Mouse (Mus musculus): ENCODE measurements around the gene Ranbp6. TPM values are rescaled to one million over a fixed set of nuclear protein-coding genes. Genes with fewer than 3 reads are reported as not detected.

Gene Ranbp6
- total and polyA plus RNA-seq, 3 experiments, result 22.6 to 23.7 TPM; not detected in 1

Other genes starting within 250 kb of the Ranbp6 start
- gene Ermp1, start 164.6 kb downstream of the Ranbp6 start, total RNA-seq (2012; rRNA removed), result 62.3 and 68.4 TPM in 2 replicates
- 100 to 1,000 TPM in 1 of 2 experiments, 10 to 100 TPM in 1; 82.0 to 167 TPM for gene Ermp1, start 164.6 kb downstream of the Ranbp6 start, polyA plus RNA-seq (2012; ENCODE audit: insufficient read depth in 1 of 2, insufficient read length in 2 of 2, low read depth in 1 of 2, low replicate concordance in 2 of 2, missing spikeins in 1 of 2)
- gene Mlana, start 115.2 kb downstream of the Ranbp6 start, total RNA-seq (2012; rRNA removed), result 0.27 and 0.69 TPM in 2 replicates
- under 1 TPM in 1 of 2 experiments, not detected in 1; 0.78 TPM for gene Mlana, start 115.2 kb downstream of the Ranbp6 start, polyA plus RNA-seq (2012; ENCODE audit: insufficient read depth in 1 of 2, insufficient read length in 2 of 2, low read depth in 1 of 2, low replicate concordance in 2 of 2, missing spikeins in 1 of 2)
- 19.9 and 20.6 TPM in 2 replicates for gene 9930021J03Rik, start 7.0 kb downstream of the Ranbp6 start, total RNA-seq (2012; rRNA removed)
- gene 9930021J03Rik, start 7.0 kb downstream of the Ranbp6 start, polyA plus RNA-seq (2012; ENCODE audit: insufficient read depth in 1 of 2, insufficient read length in 2 of 2, low read depth in 1 of 2, low replicate concordance in 2 of 2, missing spikeins in 1 of 2), result 100 to 1,000 TPM in 1 of 2 experiments, 10 to 100 TPM in 1; 40.9 to 216 TPM
- gene Il33, start 112.1 kb upstream of the Ranbp6 start, total RNA-seq (2012; rRNA removed), result not detected in 2 replicates
- under 1 TPM in 1 of 2 experiments, not detected in 1; 0.17 TPM for gene Il33, start 112.1 kb upstream of the Ranbp6 start, polyA plus RNA-seq (2012; ENCODE audit: insufficient read depth in 1 of 2, insufficient read length in 2 of 2, low read depth in 1 of 2, low replicate concordance in 2 of 2, missing spikeins in 1 of 2)
- gene Trpd52l3, start 190.8 kb upstream of the Ranbp6 start, total RNA-seq (2012; rRNA removed), result not detected in 2 replicates
- not detected for gene Trpd52l3, start 190.8 kb upstream of the Ranbp6 start, polyA plus RNA-seq (2012; ENCODE audit: insufficient read depth in 1 of 2, insufficient read length in 2 of 2, low read depth in 1 of 2, low replicate concordance in 2 of 2, missing spikeins in 1 of 2)
- 18.0 and 19.8 TPM in 2 replicates for gene Uhrf2, start 217.5 kb upstream of the Ranbp6 start, total RNA-seq (2012; rRNA removed)
- 10 to 100 TPM in 1 of 2 experiments, not detected in 1; 19.0 TPM for gene Uhrf2, start 217.5 kb upstream of the Ranbp6 start, polyA plus RNA-seq (2012; ENCODE audit: insufficient read depth in 1 of 2, insufficient read length in 2 of 2, low read depth in 1 of 2, low replicate concordance in 2 of 2, missing spikeins in 1 of 2)

All from MEL (cell line).